Mouse (Mus musculus) testis, adult 2 months (tissue): ENCODE data around the gene Rnf121.

ENCODE experiments used
- CTCF ChIP-seq: fragments of 200-500 bp; IDR thresholded peaks from 2 replicates; pipeline ENCODE4 v1.5.1; 2012; ENCODE audit warnings: low read depth, mild to moderate bottlenecking, inconsistent platforms, low read length, moderate library complexity; ENCODE audit not compliant: control insufficient read depth, insufficient read depth, insufficient replicate concordance
- POLR2A ChIP-seq: fragments of 200-500 bp; IDR thresholded peaks from 2 replicates; pipeline ENCODE4 v1.6.1; 2012; ENCODE audit warnings: low read depth, mild to moderate bottlenecking, inconsistent platforms, low read length, moderate library complexity; ENCODE audit not compliant: control insufficient read depth

DNA sequence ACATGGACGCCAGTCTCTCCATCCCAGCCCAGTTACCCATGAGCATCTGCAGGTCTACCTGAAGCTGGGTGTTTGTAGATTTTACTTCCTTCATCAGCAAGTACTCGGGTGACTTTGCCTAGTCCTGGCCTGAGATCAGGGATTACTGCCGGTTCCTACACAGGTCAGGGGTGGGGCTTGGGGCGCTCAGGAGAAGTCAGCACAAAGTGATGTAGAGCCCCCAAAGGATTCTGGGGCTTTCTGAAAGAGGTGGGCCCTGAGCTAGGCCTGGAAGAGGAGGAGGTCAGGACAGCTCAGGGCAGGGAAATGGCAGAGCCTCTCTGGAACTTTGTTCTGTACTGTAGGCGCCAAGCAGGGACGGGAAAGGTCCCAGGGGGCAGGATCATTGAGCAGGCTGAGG lies 37.4 kb upstream of the Rnf121 start:
- TF ChIP-seq CTCF (no peak), POLR2A (no peak)
